In genomic region chr8:93228673-93229370, GRCm38 (mm10) we compare ENCODE assay signal across 17 mouse cellular contexts. TPM values are rescaled to one million over a fixed set of nuclear protein-coding genes. Genes with fewer than 3 reads are reported as not detected.
DNase-seq lines count a peak whose midpoint lies in the region.
"Had no signal": no experiment of that assay in that cellular context is flagged by ENCODE, and none has a peak within 500 bp of the region (broad histone marks: within the 10 kb centered on the region; RNA-seq: fewer than 3 reads in every experiment).

No protein-coding gene starts in this region.

- H3K9me3 ChIP-seq in heart, embryonic 10.5 days: no peaks in the 10 kb centered on the region
- H3K9me3 ChIP-seq: limb, embryonic 12.5 days had no signal

- H3K4me1 ChIP-seq in brown adipose tissue, adult 24 weeks (ENCODE audit: control insufficient read depth, insufficient read depth, insufficient read length, low read length): no peaks in the 10 kb centered on the region
- H3K4me1 ChIP-seq in heart, embryonic 10.5 days: no peaks in the 10 kb centered on the region
- H3K4me1 ChIP-seq: limb, embryonic 12.5 days had no signal

- H3K27me3 ChIP-seq in heart, embryonic 10.5 days (ENCODE audit: insufficient read depth, poor library complexity, severe bottlenecking): no peaks in the 10 kb centered on the region
- H3K27me3 ChIP-seq: limb, embryonic 12.5 days had no signal

- DNase-seq in heart, adult 11 months: peak; percentile 77
- DNase-seq in heart, adult 9 months (ENCODE audit: low spot score in 2 of 2): no peak
- DNase-seq in kidney, postnatal 14 days: peak; percentile 25
- peak; percentile 80 for DNase-seq in lung, postnatal 25 days (ENCODE audit: low spot score)
- no peak for DNase-seq in heart, postnatal 36 days
- no peak for DNase-seq in heart, adult 18-20 months
- DNase-seq in heart, embryonic 10.5 days (ENCODE audit: low spot score): no peak
- DNase-seq: cerebellum, adult 11 months; layer of hippocampus, adult 9-11 months; thymus, adult 18-20 months had no signal

- H3K27ac ChIP-seq in brown adipose tissue, adult 24 weeks (replicated peaks; ENCODE audit: low read depth, low read length): peak overlapping the region; percentile 40; the same call in 1 of the 2 replicates
- no peak overlapping the region for H3K27ac ChIP-seq in heart, embryonic 10.5 days
- H3K27ac ChIP-seq: hindbrain, embryonic 14.5 days; limb, embryonic 12.5 days had no signal

- WGBS in heart, embryonic 10.5 days: 67% methylated on average over 11 of the region's 11 CpGs

- intact Hi-C loops in heart, postnatal 36 days (cut with DNase I): no loop called here

- H3K36me3 ChIP-seq in heart, embryonic 10.5 days: no peaks in the 10 kb centered on the region
- H3K36me3 ChIP-seq: limb, embryonic 12.5 days had no signal

- no peak overlapping the region for H3K4me3 ChIP-seq in brown adipose tissue, adult 24 weeks (ENCODE audit: insufficient read depth, low read depth, low read length)
- no peak overlapping the region for H3K4me3 ChIP-seq in heart, embryonic 10.5 days
- H3K4me3 ChIP-seq: limb, embryonic 12.5 days had no signal

RNA-seq across cellular contexts. Expression of gene Ces1e, which starts 0.6 kb away (rescaled TPM):
- polyA plus RNA-seq in brown adipose tissue, adult 24 weeks (2012; ENCODE audit: insufficient read depth, insufficient read length, missing spikeins): not detected in 2 replicates
- under 1 TPM; 0.36 to 0.98 TPM for total RNA-seq in heart, postnatal 36 days (2021)
- total RNA-seq in heart, adult 18-20 months (2021): under 1 TPM; 0.67 to 0.97 TPM
- polyA plus RNA-seq in heart, embryonic 10.5 days (2016; fragmentation: Nextera tagmentation; extraction: Ambion mirVana): 0.31 TPM in 1 of 2 replicates, not detected in the other
- total RNA-seq: megakaryocyte-erythroid progenitor cell, adult 5-6 weeks had no signal
- polyA plus RNA-seq: activated CD4-positive, CD25-positive, alpha-beta regulatory T cell, adult 4 months; cortical plate, adult 2 months; heart, embryonic 11.5 days; hindbrain, embryonic 14.5 days; limb, embryonic 12.5 days had no signal

RNA-seq across cellular contexts. Expression of gene Ces1d, which starts 31.2 kb away (rescaled TPM):
- 911 and 1,049 TPM in 2 replicates for polyA plus RNA-seq in brown adipose tissue, adult 24 weeks (2012; ENCODE audit: insufficient read depth, insufficient read length, missing spikeins)
- total RNA-seq in heart, postnatal 36 days (2021): 100 to 1,000 TPM; 231 to 249 TPM
- 100 to 1,000 TPM; 229 to 343 TPM for total RNA-seq in heart, adult 18-20 months (2021)
- 0.70 TPM in 1 of 2 replicates, not detected in the other for polyA plus RNA-seq in heart, embryonic 10.5 days (2016; fragmentation: Nextera tagmentation; extraction: Ambion mirVana)
- total RNA-seq: megakaryocyte-erythroid progenitor cell, adult 5-6 weeks had no signal
- polyA plus RNA-seq: activated CD4-positive, CD25-positive, alpha-beta regulatory T cell, adult 4 months; hindbrain, embryonic 14.5 days had no signal

RNA-seq across cellular contexts. Expression of gene Ces1f, which starts 50.7 kb away (rescaled TPM):
- polyA plus RNA-seq in brown adipose tissue, adult 24 weeks (2012; ENCODE audit: insufficient read depth, insufficient read length, missing spikeins): 56.1 and 58.5 TPM in 2 replicates
- 1 to 10 TPM in 1 of 2 experiments, not detected in 1; 1.1 TPM for total RNA-seq in heart, postnatal 36 days (2021)
- total RNA-seq in heart, adult 18-20 months (2021): 1 to 10 TPM in 1 of 2 experiments, under 1 TPM in 1; 0.50 to 3.3 TPM
- not detected in 2 replicates for polyA plus RNA-seq in heart, embryonic 10.5 days (2016; fragmentation: Nextera tagmentation; extraction: Ambion mirVana)
- total RNA-seq: megakaryocyte-erythroid progenitor cell, adult 5-6 weeks had no signal
- polyA plus RNA-seq: activated CD4-positive, CD25-positive, alpha-beta regulatory T cell, adult 4 months; cortical plate, adult 2 months; heart, embryonic 11.5 days; hindbrain, embryonic 14.5 days; limb, embryonic 12.5 days had no signal

Comparison
In these comparisons a context has a peak if more than half of its experiments do, and no peak if none do; other contexts are left out.
1. DNase-seq: peak in heart, adult 11 months (single experiment), kidney, postnatal 14 days (single experiment) and lung, postnatal 25 days (single experiment); none in heart, adult 9 months (0 of 2), heart, postnatal 36 days (0 of 2), heart, adult 18-20 months (0 of 2) and heart, embryonic 10.5 days (single experiment).